Mouse (Mus musculus): ENCODE results near the gene Gm13043.
"Not testable (repeated sequence)": the region's sequence is repeated elsewhere in the genome, so short reads cannot be mapped to it uniquely, and the experiment has no call there.

Gene Gm13043

GRCm38 (mm10) chr4:143511043-143511442 lies at the start of gene Gm13043:
Gene Gm13043, plus strand, starts transcription at chr4:143511343.
- no peak for DNase-seq (ENCODE audit: low read depth, low spot score)

- not testable (repeated sequence) for DNase-seq (ENCODE audit: low read depth, low spot score)
These were observed 24.5 kb downstream of the Gm13043 start, which contains the start of gene Gm13040 for GRCm38 (mm10) chr4:143535654-143536053. Gene Gm13040, plus strand, starts transcription at chr4:143535954.

- DNase-seq (ENCODE audit: low read depth, low spot score) = not testable (repeated sequence)
These were observed 40.3 kb downstream of the Gm13043 start, which contains the start of the genes BC080695 and Gm13057 for GRCm38 (mm10) chr4:143551400-143551799. Gene BC080695, plus strand, starts transcription at chr4:143551700. Gene Gm13057, plus strand, starts transcription at chr4:143551709.
